Mouse (Mus musculus) hindbrain, embryonic 14.5 days (tissue): ENCODE results near the gene Arf5. TPM values are rescaled to one million over a fixed set of nuclear protein-coding genes. Genes with fewer than 3 reads are reported as not detected.

Experiments used
- ATAC-seq: fragments of 200-750 bp; cut with Nextera tagmentation; 2 replicates; pipeline ENCODE4 v1.8.0; 2017; ENCODE audit warnings: moderate number of reproducible peaks, mild to moderate bottlenecking, moderate TSS enrichment, moderate library complexity; ENCODE audit not compliant: low FRiP score
- DNase-seq: peaks from one replicate; pipeline ENCODE4 v3.0.0-alpha.2; 2015; ENCODE audit warnings: low spot score
- H3K27ac ChIP-seq: fragments of 300-500 bp; sonication (generic); 2 replicates; pipeline ENCODE4 v1.5.1; 2014; ENCODE audit warnings: mild to moderate bottlenecking, moderate library complexity
- H3K27me3 ChIP-seq: fragments of 300-500 bp; sonication (generic); 2 replicates; pipeline ENCODE4 v1.6.1; 2014; ENCODE audit warnings: mild to moderate bottlenecking, low read length, mixed read lengths; ENCODE audit not compliant: control insufficient read depth, insufficient read depth
- H3K36me3 ChIP-seq: fragments of 300-500 bp; sonication (generic); replicated peaks from 2 replicates; pipeline ENCODE4 v1.6.1; 2014; ENCODE audit not compliant: control insufficient read depth, insufficient read depth
- H3K4me1 ChIP-seq: fragments of 300-500 bp; sonication (generic); replicated peaks from 2 replicates; pipeline ENCODE4 v1.6.1; 2014; ENCODE audit warnings: antibody characterized with exemption, low read length, mixed read lengths; ENCODE audit not compliant: control insufficient read depth, insufficient read depth
- H3K4me2 ChIP-seq: fragments of 300-500 bp; sonication (generic); replicated peaks from 2 replicates; pipeline ENCODE4 v1.6.1; 2014; ENCODE audit warnings: mild to moderate bottlenecking, moderate library complexity
- H3K4me3 ChIP-seq: fragments of 300-500 bp; sonication (generic); replicated peaks from 2 replicates; pipeline ENCODE4 v1.5.1; 2014; ENCODE audit warnings: mild to moderate bottlenecking, low read length
- H3K9ac ChIP-seq: fragments of 300-500 bp; sonication (generic); 2 replicates; pipeline ENCODE4 v1.6.1; 2014
- H3K9me3 ChIP-seq: fragments of 300-500 bp; sonication (generic); 2 replicates; pipeline ENCODE4 v1.6.1; 2016; ENCODE audit warnings: low read length; ENCODE audit not compliant: control insufficient read depth
- WGBS: fragments of 180-500 bp; shearing (Covaris S2); extraction: QIAGEN DNeasy Blood & Tissue Kit; methylation state at CpG from one replicate; pipeline ENCODE4 v1.1.7; 2014; 5-methylcytosine and 5-hydroxymethylcytosine counted together
- polyA plus RNA-seq: library from polyadenylated mRNA; unstranded; fragments of >200 nt; fragmentation: Nextera tagmentation; extraction: Ambion mirVana; gene quantifications from 2 replicates; pipeline ENCODE4 v1.2.1, GENCODE M21; 2014

Arf5 gene
- polyA plus RNA-seq, 1 experiment from 2014 or later: 419 TPM

GRCm38 (mm10) chr6:28423767-28424695, 671 bp downstream of the Arf5 start:
- 13% methylated on average over 37 of the region's 46 CpGs for WGBS
- H3K4me3 ChIP-seq: peak overlapping the region; percentile 84
- ATAC-seq (peak; percentile 49), DNase-seq (no peak)
- H3K27me3 ChIP-seq: no peaks in the 10 kb centered on the region
- peak overlapping the region; percentile 95 for H3K9ac ChIP-seq
- H3K9me3 ChIP-seq: no peaks in the 10 kb centered on the region
- H3K27ac ChIP-seq: peak overlapping the region; percentile 79
- peaks cover 17% of the 10 kb centered on the region for H3K36me3 ChIP-seq
- H3K4me2 ChIP-seq: peak overlapping the region; percentile 66
- peaks cover 33% of the 10 kb centered on the region for H3K4me1 ChIP-seq

- DNase-seq: no peak
- no peak for ATAC-seq
- Histone ChIP-seq H3K4me1 (peaks cover 27% of the 10 kb centered on the region), H3K4me2 (no peak overlapping the region), H3K9me3 (no peaks in the 10 kb centered on the region), H3K27me3 (no peaks in the 10 kb centered on the region), H3K4me3 (no peak overlapping the region), H3K36me3 (peaks cover 17% of the 10 kb centered on the region), H3K9ac (no peak overlapping the region), H3K27ac (no peak overlapping the region)
- 95% methylated on average over 6 of the region's 6 CpGs for WGBS
These were observed 1.7 kb downstream of the Arf5 start for GRCm38 (mm10) chr6:28425019-28425418.

DNA sequence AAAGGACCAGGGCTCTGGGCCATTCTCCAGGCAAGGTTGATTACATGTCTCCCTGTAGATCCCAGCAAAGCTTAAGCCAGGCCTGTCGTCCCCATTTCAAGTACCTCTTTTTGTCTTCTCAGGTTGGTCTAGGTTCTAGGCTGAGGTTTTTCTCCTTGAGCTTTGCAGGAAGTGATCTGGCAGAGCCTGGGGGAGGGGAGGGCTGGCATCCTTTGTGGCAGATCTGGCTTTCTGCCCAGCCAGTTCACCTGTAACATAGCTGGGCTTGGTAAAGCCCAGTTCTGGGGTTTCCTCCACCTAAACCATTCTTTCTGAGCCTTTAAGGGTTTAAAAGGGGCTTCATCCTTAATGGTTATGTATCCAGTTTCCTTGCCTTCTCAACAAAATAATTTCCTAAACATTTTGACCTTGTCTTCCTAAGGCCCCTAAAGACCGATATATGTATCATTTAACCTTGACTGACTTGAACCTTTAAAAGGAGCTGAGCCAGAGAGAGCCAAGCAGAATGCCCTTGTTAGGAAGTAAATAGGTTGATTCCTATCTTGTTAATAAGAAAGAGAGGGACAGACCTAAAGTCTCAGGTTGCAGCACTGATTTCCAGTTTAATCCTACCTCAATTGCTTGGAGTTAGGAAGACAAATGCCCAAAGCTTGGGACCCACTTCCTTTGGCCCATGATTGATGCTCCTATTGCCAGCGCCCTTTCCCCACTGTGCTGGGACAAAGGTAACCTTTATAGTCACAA, 3.9 kb downstream of the Arf5 start, which contains the start of gene Fscn3:
Gene Fscn3, plus strand, starts transcription at position 694 of the 744 bp plus-strand sequence.
- ATAC-seq (no peak), DNase-seq (no peak)
- no peak within 1 kb of the TSS for H3K4me2 ChIP-seq
- peaks cover 12% of the 10 kb centered on the region for H3K4me1 ChIP-seq
- no peaks in the 10 kb centered on the region for H3K27me3 ChIP-seq
- 77% methylated on average over 3 of the region's 3 CpGs for WGBS
- H3K9me3 ChIP-seq: no peaks in the 10 kb centered on the region
- H3K4me3 ChIP-seq: no peak within 1 kb of the TSS
- H3K27ac ChIP-seq: no peak within 1 kb of the TSS
- H3K9ac ChIP-seq: no peak within 1 kb of the TSS
- peaks cover 17% of the 10 kb centered on the region for H3K36me3 ChIP-seq

GRCm38 (mm10) chr6:28428290-28428689, 4.9 kb downstream of the Arf5 start, which contains the start of gene Gcc1:
Gene Gcc1, minus strand, starts transcription at chr6:28428390.
- ATAC-seq (no peak), DNase-seq (no peak)
- H3K27me3 ChIP-seq: no peaks in the 10 kb centered on the region
- H3K9ac ChIP-seq: no peak within 1 kb of the TSS
- no peak within 1 kb of the TSS for H3K4me2 ChIP-seq
- peaks cover 11% of the 10 kb centered on the region for H3K4me1 ChIP-seq
- H3K27ac ChIP-seq: no peak within 1 kb of the TSS
- H3K4me3 ChIP-seq: no peak within 1 kb of the TSS
- 86% methylated on average over 3 of the region's 3 CpGs for WGBS
- H3K36me3 ChIP-seq: peaks cover 17% of the 10 kb centered on the region
- no peaks in the 10 kb centered on the region for H3K9me3 ChIP-seq

DNA sequence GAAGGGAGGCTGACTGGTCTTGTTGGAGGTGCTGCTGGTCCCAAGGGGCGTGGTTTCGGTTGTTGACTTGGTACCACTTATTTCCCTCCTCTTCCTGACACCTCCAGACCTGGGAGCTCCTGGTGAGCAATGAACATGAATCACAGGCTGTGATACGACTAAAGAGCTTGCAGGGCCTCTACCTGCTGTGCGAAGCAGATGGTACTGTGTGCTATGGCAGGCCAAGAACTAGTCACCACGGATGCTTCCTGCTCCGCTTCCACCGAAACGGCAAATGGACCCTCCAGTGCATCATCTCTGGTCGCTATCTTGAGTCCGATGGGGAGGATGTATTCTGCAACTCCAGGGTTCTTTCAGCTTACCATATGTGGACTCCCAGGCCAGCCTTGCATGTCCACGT, 6.5 kb downstream of the Arf5 start:
- no peak overlapping the region for H3K4me3 ChIP-seq
- peaks cover 17% of the 10 kb centered on the region for H3K36me3 ChIP-seq
- no peak overlapping the region for H3K9ac ChIP-seq
- 89% methylated on average over 11 of the region's 11 CpGs for whole genome bisulfite sequencing
- H3K9me3 ChIP-seq: no peaks in the 10 kb centered on the region
- H3K4me1 ChIP-seq: peaks cover 4% of the 10 kb centered on the region
- no peaks in the 10 kb centered on the region for H3K27me3 ChIP-seq
- DNase-seq (no peak), ATAC-seq (no peak)
- H3K27ac ChIP-seq: no peak overlapping the region
- no peak overlapping the region for H3K4me2 ChIP-seq

GRCm38 (mm10) chr6:28430795-28431537, 7.6 kb downstream of the Arf5 start:
- H3K36me3 ChIP-seq: peaks cover 11% of the 10 kb centered on the region
- H3K9ac ChIP-seq: no peak overlapping the region
- no peak overlapping the region for H3K4me3 ChIP-seq
- no peaks in the 10 kb centered on the region for H3K27me3 ChIP-seq
- no peaks in the 10 kb centered on the region for H3K4me1 ChIP-seq
- no peak for DNase-seq
- no peak for ATAC-seq
- H3K27ac ChIP-seq: no peak overlapping the region
- 80% methylated on average over 10 of the region's 10 CpGs for WGBS
- no peak overlapping the region for H3K4me2 ChIP-seq
- H3K9me3 ChIP-seq: no peaks in the 10 kb centered on the region

DNA sequence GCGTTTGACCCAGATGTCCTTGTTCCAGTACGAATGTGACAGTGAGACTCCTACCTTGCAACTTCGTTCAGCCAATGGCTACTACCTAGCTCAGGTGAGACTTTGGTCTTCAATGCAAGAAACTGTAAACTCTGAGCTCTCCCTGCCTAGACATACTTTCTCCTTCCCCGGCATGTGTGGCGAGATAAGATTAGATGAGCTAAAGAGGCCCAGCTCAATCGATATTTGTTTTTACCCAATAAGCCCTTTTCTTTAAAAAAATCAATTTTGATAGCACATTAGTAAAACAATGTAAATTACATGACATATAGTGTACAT, 8.1 kb downstream of the Arf5 start:
- Histone ChIP-seq H3K9me3 (no peaks in the 10 kb centered on the region), H3K9ac (no peak overlapping the region), H3K27me3 (no peaks in the 10 kb centered on the region), H3K4me3 (no peak overlapping the region), H3K36me3 (peaks cover 6% of the 10 kb centered on the region; the same call in 1 of the 2 replicates), H3K27ac (no peak overlapping the region), H3K4me1 (no peaks in the 10 kb centered on the region), H3K4me2 (no peak overlapping the region)
- DNase-seq: no peak
- no peak for ATAC-seq
- WGBS: 78% methylated on average over 6 of the region's 6 CpGs

- H3K36me3 ChIP-seq: no peaks in the 10 kb centered on the region
- H3K9me3 ChIP-seq: no peaks in the 10 kb centered on the region
- no peak for ATAC-seq
- H3K4me2 ChIP-seq: no peak overlapping the region
- H3K27me3 ChIP-seq: peaks cover 29% of the 10 kb centered on the region
- no peak overlapping the region for H3K27ac ChIP-seq
- no peak overlapping the region for H3K4me3 ChIP-seq
- H3K4me1 ChIP-seq: no peaks in the 10 kb centered on the region
- DNase-seq: no peak
- 81% methylated on average over 7 of the region's 7 CpGs for WGBS
- no peak overlapping the region for H3K9ac ChIP-seq
These were observed 24.6 kb downstream of the Arf5 start for GRCm38 (mm10) chr6:28447937-28448336.

DNA sequence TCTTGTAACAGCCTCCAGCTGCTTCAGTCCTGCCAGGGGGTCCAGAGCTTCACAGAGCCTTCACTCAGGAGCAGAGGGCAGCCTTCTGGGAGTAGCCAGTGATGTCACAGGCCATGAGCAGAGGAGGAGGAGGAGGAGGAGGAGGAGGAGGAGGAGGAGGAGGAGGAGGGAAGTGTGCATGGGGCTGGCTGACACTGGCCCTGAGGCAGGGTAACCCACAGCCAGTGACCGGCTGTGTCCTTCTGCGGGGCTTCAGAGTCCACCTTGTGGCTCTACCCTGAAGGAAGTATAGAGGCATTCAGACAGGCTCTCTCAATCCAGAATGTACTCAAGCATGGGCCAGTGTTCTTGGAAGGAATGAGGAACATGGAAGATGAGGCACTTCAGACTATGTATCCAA, 25.9 kb downstream of the Arf5 start, which contains the start of gene Pax4:
Gene Pax4, minus strand, starts transcription at position 101 of the 400 bp plus-strand sequence.
- ATAC-seq (no peak), DNase-seq (no peak)
- 91% methylated on average over 2 of the region's 2 CpGs for WGBS
- Histone ChIP-seq H3K4me1 (no peaks in the 10 kb centered on the region), H3K27me3 (peaks cover 29% of the 10 kb centered on the region), H3K27ac (no peak within 1 kb of the TSS), H3K4me3 (no peak within 1 kb of the TSS), H3K9ac (no peak within 1 kb of the TSS), H3K9me3 (no peaks in the 10 kb centered on the region), H3K36me3 (no peaks in the 10 kb centered on the region), H3K4me2 (no peak within 1 kb of the TSS)
